Mouse (Mus musculus) limb, embryonic 14.5 days (tissue): Measurements from ENCODE around the gene Gm960. TPM values are rescaled to one million over a fixed set of nuclear protein-coding genes. Genes with fewer than 3 reads are reported as not detected.

Source experiments
- ATAC-seq: fragments of 200-750 bp; cut with Nextera tagmentation; 2 replicates; pipeline ENCODE4 v1.8.0; 2017; ENCODE audit warnings: low read depth, moderate number of reproducible peaks, moderate TSS enrichment; ENCODE audit not compliant: low FRiP score
- DNase-seq: peaks from one replicate; pipeline ENCODE4 v3.0.0-alpha.2; 2015; ENCODE audit warnings: low spot score
- H3K27ac ChIP-seq: fragments of 300-500 bp; sonication (generic); replicated peaks from 2 replicates; pipeline ENCODE4 v1.5.1; 2014; ENCODE audit warnings: low read depth, mild to moderate bottlenecking, low read length, moderate library complexity, mixed read lengths
- H3K27me3 ChIP-seq: fragments of 300-500 bp; sonication (generic); 2 replicates; pipeline ENCODE4 v1.6.1; 2014; ENCODE audit warnings: low read length, mixed read lengths; ENCODE audit not compliant: control insufficient read depth, insufficient read depth
- H3K36me3 ChIP-seq: fragments of 300-500 bp; sonication (generic); 2 replicates; pipeline ENCODE4 v1.6.1; 2014; ENCODE audit warnings: mild to moderate bottlenecking, low read length, moderate library complexity, mixed read lengths; ENCODE audit not compliant: control insufficient read depth, insufficient read depth
- H3K4me1 ChIP-seq: fragments of 300-500 bp; sonication (generic); 2 replicates; pipeline ENCODE4 v1.6.1; 2014; ENCODE audit warnings: antibody characterized with exemption, low read length, mixed read lengths; ENCODE audit not compliant: control insufficient read depth, insufficient read depth
- H3K4me2 ChIP-seq: fragments of 300-500 bp; sonication (generic); replicated peaks from 2 replicates; pipeline ENCODE4 v1.6.1; 2014; ENCODE audit warnings: low read depth, mild to moderate bottlenecking, low read length, moderate library complexity; ENCODE audit not compliant: severe bottlenecking
- H3K4me3 ChIP-seq: fragments of 300-500 bp; sonication (generic); replicated peaks from 2 replicates; pipeline ENCODE4 v1.5.1; 2014; ENCODE audit warnings: low read length
- H3K9ac ChIP-seq: fragments of 300-500 bp; sonication (generic); 2 replicates; pipeline ENCODE4 v1.6.1; 2014; ENCODE audit warnings: mild to moderate bottlenecking, low read depth, low read length, moderate library complexity; ENCODE audit not compliant: severe bottlenecking
- H3K9me3 ChIP-seq: fragments of 300-500 bp; sonication (generic); 2 replicates; pipeline ENCODE4 v1.6.1; 2016; ENCODE audit warnings: low read length; ENCODE audit not compliant: control insufficient read depth
- POLR2A ChIP-seq: fragments of 200-500 bp; IDR thresholded peaks from 2 replicates; pipeline ENCODE4 v1.8.0; 2012; ENCODE audit warnings: inconsistent platforms, mild to moderate bottlenecking, moderate library complexity, borderline replicate concordance; ENCODE audit not compliant: insufficient read depth, insufficient read length; ENCODE audit errors: extremely low read depth
- WGBS: fragments of 180-500 bp; shearing (Covaris S2); extraction: QIAGEN DNeasy Blood & Tissue Kit; methylation state at CpG from one replicate; pipeline ENCODE4 v1.1.7; 2014; 5-methylcytosine and 5-hydroxymethylcytosine counted together
- polyA plus RNA-seq, 2 experiments: library from polyadenylated mRNA; depleted of rRNA in 1 of 2; stranded (reverse) in 1 of 2; unstranded in 1 of 2; fragments of >200 nt; fragmentation: Nextera tagmentation in 1 of 2; extraction: Ambion mirVana in 1 of 2; gene quantifications; 2 replicates each; pipeline versions ENCODE4 v1.2.1 to v1.2.3; 2012 to 2014

Gm960 gene
- polyA plus RNA-seq, 2 experiments: 1.4 to 3.1 TPM

DNA sequence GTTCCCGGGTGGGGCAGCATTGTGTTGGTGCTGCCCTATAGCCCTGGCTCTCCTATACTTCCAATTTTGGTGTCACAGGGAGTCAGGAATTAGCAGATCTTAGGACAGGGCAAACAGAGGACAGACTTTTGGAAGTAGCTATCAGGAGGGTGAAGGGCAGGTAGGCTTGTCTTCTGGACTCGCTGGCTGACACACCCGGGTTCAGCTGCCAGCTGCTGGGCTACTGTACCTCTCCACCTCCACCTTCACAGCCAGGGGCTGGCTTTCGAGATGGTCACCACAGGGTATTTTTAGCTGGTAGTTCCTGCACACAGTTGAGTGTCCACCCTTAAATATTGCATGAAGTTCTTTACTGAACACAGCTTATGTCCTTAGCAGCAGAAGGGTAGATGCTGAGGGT, 90.0 kb downstream of the Gm960 start:
- ATAC-seq (no peak), DNase-seq (no peak)
- 81% methylated on average over 4 of the region's 4 CpGs for WGBS
- Histone ChIP-seq H3K4me1 (peaks cover 3% of the 10 kb centered on the region; the same call in 1 of the 2 replicates), H3K27me3 (no peaks in the 10 kb centered on the region), H3K36me3 (peaks cover 31% of the 10 kb centered on the region), H3K9ac (no peak overlapping the region), H3K4me2 (no peak overlapping the region), H3K27ac (no peak overlapping the region), H3K9me3 (no peaks in the 10 kb centered on the region), H3K4me3 (no peak overlapping the region)
- no peak for TF ChIP-seq POLR2A

DNA sequence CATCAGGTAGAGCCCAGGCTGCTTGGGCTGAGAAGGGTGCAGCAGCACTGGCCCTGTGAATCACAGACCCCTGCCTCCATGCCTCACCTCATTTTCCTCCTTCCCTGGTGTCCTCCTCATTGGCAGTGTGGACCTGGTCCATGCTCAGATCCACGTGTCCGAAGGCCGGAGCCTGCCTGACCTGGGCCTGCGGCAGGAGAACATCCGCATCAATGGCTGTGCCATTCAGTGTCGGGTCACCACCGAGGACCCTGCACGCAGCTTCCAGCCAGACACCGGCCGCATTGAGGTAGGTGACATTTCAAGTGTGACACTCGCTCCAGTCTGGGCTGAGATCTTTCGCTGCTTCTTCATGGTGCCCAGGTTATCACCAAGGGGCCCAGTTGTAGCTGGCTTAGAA, 91.1 kb downstream of the Gm960 start:
- DNase-seq (no peak), ATAC-seq (no peak)
- Histone ChIP-seq H3K4me1 (0 out of 2 replicates have a peak, but pooled peaks cover 3% of the 10 kb centered on the region), H3K36me3 (peaks cover 20% of the 10 kb centered on the region), H3K9me3 (no peaks in the 10 kb centered on the region), H3K27me3 (no peaks in the 10 kb centered on the region), H3K4me2 (no peak overlapping the region), H3K27ac (no peak overlapping the region), H3K4me3 (no peak overlapping the region), H3K9ac (no peak overlapping the region)
- 91% methylated on average over 12 of the region's 12 CpGs for WGBS
- no peak for TF ChIP-seq POLR2A

DNA sequence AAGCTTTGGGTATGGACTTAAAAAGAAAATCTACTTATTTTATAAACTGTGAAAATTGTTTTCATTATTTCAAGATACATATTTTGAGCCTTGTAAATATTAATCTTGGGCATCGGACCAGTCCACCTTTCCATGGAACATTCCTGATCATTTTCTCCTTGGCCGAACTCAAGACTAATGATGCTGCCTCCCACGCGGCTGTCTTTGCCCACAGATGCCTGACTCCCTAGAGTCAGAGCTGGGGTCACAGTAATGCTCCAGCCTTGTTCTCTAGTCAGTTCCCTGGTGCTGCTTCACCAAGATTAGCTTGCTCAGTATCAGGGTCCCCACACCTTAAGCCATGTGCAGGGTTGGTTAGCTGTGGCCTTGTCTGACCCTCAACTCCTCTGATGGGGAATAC, 92.8 kb downstream of the Gm960 start:
- Histone ChIP-seq H3K27ac (no peak overlapping the region), H3K27me3 (no peaks in the 10 kb centered on the region), H3K4me1 (0 out of 2 replicates have a peak, but pooled peaks cover 3% of the 10 kb centered on the region), H3K9ac (no peak overlapping the region), H3K9me3 (no peaks in the 10 kb centered on the region), H3K4me3 (no peak overlapping the region), H3K36me3 (peaks cover 4% of the 10 kb centered on the region; the same call in 1 of the 2 replicates), H3K4me2 (no peak overlapping the region)
- DNase-seq: no peak
- ATAC-seq: no peak
- TF ChIP-seq POLR2A: no peak
- 90% methylated on average over 4 of the region's 4 CpGs for WGBS

DNA sequence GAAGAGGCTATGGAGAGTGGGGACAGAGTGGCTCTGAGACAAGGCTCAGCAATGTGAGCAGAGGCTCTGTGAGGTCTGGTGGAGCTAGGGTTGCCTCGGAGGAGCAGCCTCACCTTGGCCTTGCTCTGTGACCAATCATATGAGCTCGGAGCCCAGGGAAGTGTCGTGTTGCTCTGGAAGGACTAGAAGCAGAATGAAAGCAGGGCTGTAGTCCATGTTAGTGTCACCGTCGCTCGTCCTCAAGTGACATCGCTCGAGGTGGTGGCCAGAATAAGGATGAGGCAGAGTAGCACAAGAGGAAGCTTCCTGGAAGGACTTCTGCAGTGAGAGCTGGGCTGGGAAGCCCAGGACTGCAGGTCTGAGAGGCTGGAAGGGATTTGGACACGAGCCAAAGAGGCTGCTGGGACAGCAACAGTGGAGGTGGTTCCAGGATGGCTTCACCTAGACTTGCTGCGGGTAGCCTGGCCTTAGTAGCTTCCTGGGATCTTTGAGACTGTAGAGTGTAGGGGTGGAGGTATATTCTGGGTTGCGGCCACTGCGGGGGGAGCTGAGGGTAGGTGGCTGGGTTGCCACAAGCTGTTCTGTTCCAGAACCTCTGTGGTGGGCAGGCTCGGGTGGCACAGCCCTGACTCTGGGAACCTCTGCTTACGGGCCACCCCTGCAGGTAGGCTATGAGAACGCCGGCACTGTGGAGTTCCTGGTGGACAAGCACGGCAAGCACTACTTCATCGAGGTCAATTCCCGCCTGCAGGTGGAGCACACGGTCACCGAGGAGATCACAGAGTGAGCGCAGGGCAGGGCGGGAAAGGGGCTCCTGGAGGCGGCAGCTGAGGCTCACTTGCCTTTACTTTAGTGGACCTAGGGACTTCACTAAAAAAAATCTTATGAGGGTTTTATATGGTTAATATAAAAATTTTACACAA, 94.4 kb downstream of the Gm960 start:
- Histone ChIP-seq H3K4me2 (peak overlapping the region; percentile 21; the same call in 1 of the 2 replicates), H3K36me3 (no peaks in the 10 kb centered on the region), H3K4me1 (0 out of 2 replicates have a peak, but pooled peaks cover 3% of the 10 kb centered on the region), H3K9ac (0 out of 2 replicates have a peak overlapping the region, but pooled peaks have one; percentile 9), H3K9me3 (no peaks in the 10 kb centered on the region), H3K27me3 (no peaks in the 10 kb centered on the region), H3K4me3 (no peak overlapping the region), H3K27ac (no peak overlapping the region)
- ATAC-seq: no peak
- DNase-seq: no peak
- WGBS: 37% methylated on average over 24 of the region's 24 CpGs
- TF ChIP-seq POLR2A: no peak

DNA sequence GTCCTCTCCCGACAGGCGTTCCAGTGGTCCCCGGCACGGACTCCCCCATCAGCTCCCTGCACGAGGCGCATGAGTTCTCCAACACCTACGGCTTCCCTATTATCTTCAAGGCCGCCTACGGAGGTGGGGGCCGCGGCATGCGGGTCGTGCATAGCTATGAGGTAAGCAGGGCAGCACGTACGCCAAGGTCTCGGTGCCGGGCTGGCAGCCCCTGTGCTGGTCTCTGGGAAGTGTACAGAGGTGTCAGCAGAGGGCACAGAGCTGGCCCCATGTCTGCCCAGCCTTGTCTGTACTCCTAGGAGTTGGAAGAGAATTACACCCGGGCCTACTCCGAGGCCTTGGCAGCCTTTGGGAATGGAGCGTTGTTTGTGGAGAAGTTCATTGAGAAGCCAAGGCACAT, 96.0 kb downstream of the Gm960 start:
- no peaks in the 10 kb centered on the region for H3K9me3 ChIP-seq
- ATAC-seq (no peak), DNase-seq (no peak)
- no peak overlapping the region for H3K9ac ChIP-seq
- 0 out of 2 replicates have a peak, but pooled peaks cover 3% of the 10 kb centered on the region for H3K4me1 ChIP-seq
- no peak overlapping the region for H3K4me2 ChIP-seq
- no peak overlapping the region for H3K4me3 ChIP-seq
- no peak for TF ChIP-seq POLR2A
- H3K27ac ChIP-seq: no peak overlapping the region
- H3K36me3 ChIP-seq: no peaks in the 10 kb centered on the region
- H3K27me3 ChIP-seq: no peaks in the 10 kb centered on the region
- 90% methylated on average over 20 of the region's 20 CpGs for WGBS
